Mouse (Mus musculus) erythroblast, embryonic 14.5 days (primary cell): ENCODE results near the gene 4921507P07Rik.

Experiments
- GATA1 ChIP-seq: IDR thresholded peaks from 2 replicates; pipeline ENCODE4 v1.6.1; 2012; ENCODE audit warnings: low read length, inconsistent platforms, mixed read lengths
- TAL1 ChIP-seq: IDR thresholded peaks from 3 replicates; pipeline ENCODE4 v1.6.1; 2012; ENCODE audit warnings: low read length, inconsistent platforms, mixed read lengths

- TF ChIP-seq GATA1 (no peak), TAL1 (no peak)
These were observed 46.6 kb downstream of the 4921507P07Rik start for GRCm38 (mm10) chr6:50549791-50550190.
